Mouse (Mus musculus): ENCODE measurements around the gene Mtif3. TPM values are rescaled to one million over a fixed set of nuclear protein-coding genes. Genes with fewer than 3 reads are reported as not detected.

Gene Mtif3
- polyA plus RNA-seq, 1 experiment from 2014 or later, result 28.9 TPM

DNA sequence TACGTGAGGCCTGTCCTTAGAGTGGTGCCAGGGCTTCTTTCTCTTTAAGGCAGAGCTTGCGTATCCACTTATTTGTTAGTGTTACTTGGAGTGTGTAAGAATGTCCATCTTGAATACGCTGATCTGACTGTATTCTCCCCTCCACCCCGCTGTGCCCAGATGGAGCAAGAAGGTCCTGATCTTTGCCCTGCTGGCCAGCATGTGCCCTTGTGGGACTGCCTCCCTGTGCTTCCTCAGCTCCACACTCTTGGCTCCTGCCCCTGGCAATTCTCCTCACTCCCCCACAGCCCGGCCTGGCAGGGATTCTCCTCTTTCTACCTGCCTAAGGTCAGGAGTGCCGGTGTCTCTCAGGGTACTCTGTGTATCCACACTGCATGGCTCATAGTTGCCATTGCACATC lies 17.8 kb upstream of the Mtif3 start:
- Histone ChIP-seq H3K4me2 (no peak overlapping the region), H3K4me1 (replicated peaks) (peaks cover 8% of the 10 kb centered on the region; the same call in 1 of the 2 replicates), H3K9ac (no peak overlapping the region), H3K9me3 (no peaks in the 10 kb centered on the region), H3K36me3 (no peaks in the 10 kb centered on the region), H3K27me3 (peaks cover 30% of the 10 kb centered on the region), H3K4me3 (no peak overlapping the region), H3K27ac (replicated peaks) (no peak overlapping the region)
- 86% methylated on average over 6 of the region's 6 CpGs for WGBS
- ATAC-seq (ENCODE audit: low read depth), result no peak

DNA sequence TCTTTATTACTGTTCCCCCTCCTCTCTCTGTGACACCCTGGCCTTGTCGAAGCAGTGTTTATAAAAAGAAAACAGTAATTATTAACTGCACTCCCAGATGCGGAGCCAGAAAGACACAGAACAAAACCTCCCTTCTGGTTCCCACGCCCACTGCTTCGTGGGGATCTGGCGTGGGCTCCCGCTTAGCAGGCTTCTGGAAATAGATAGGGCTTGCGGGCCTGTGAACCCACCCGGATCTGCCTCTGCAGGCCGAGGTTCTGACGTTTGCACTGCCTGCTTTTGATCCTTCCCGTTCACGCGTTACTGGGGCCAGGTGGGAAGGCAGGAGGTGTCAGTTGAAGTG lies 11.2 kb upstream of the Mtif3 start:
- Histone ChIP-seq H3K36me3 (no peaks in the 10 kb centered on the region), H3K4me1 (replicated peaks) (no peaks in the 10 kb centered on the region), H3K27ac (replicated peaks) (no peak overlapping the region), H3K9me3 (no peaks in the 10 kb centered on the region), H3K9ac (no peak overlapping the region), H3K4me3 (no peak overlapping the region), H3K27me3 (no peaks in the 10 kb centered on the region), H3K4me2 (no peak overlapping the region)
- WGBS, result 76% methylated on average over 13 of the region's 13 CpGs
- no peak for ATAC-seq (ENCODE audit: low read depth)

DNA sequence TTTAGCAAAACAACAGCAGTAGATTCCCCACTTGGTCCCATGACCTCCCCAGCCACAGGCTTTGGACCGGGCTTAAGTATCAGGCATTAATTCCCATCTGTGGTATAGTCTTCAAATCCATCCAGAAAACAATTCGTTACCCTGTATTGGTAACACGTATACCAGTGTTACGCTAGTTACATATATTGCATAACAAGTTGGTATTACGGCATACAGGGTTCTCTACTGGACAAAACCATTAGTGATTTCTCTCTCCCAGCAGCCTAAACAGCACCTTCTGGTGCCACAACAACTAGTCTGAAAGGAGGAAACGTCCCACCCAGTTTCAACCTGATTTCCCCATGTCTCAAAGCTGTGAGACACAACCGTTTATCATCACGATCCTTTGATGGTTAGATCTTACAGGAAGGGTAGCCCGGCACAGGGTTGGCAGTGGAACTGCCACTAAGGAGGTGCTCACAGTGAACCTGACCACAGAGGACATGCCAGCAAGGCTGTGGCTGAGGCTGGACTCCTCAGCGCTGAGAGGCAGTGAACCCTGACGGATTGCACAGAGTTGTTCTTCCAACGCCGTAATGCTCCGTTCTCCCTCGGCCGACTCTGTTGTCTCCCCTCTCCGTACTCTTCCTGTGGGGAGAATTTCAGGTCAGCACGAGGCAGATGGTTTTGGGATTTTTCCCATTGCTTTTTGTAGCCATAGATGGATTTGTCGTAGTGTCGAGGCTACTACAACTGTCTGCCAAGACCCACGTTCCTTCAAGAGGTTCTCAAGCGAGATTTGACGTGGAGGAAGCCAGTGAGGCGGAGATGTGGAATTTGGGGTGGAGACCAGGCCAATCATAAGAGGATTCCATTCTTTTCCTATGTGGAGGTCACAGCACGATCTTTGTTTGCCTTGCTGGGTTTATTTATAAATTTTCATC lies 10.5 kb upstream of the Mtif3 start:
- Histone ChIP-seq H3K9me3 (no peaks in the 10 kb centered on the region), H3K4me3 (no peak overlapping the region), H3K4me1 (replicated peaks) (peaks cover 2% of the 10 kb centered on the region; the same call in 1 of the 2 replicates), H3K27me3 (no peaks in the 10 kb centered on the region), H3K27ac (replicated peaks) (no peak overlapping the region), H3K9ac (no peak overlapping the region), H3K4me2 (no peak overlapping the region), H3K36me3 (no peaks in the 10 kb centered on the region)
- no peak for ATAC-seq (ENCODE audit: low read depth)
- 88% methylated on average over 25 of the region's 25 CpGs for WGBS

DNA sequence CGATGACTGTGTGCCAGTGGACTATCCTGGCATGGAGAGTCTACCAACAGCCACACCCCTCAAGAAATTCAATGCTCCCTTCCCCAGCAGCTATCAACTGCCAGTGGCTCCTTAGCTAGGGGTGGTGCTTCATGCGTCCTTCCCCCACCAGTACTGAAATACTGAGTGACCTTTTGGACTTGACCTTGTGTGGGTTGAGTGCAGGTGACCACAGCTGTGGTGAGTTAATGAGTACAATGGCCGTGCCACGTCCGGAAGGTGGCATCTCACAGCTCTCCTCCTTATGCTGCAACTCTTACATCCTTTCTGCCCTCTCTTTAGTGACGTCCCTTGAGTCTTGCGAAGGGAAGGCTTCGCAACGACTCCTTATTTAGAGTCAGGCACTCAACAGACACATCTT lies 9.8 kb upstream of the Mtif3 start:
- no peak for ATAC-seq (ENCODE audit: low read depth)
- H3K27ac ChIP-seq (replicated peaks), result no peak overlapping the region

DNA sequence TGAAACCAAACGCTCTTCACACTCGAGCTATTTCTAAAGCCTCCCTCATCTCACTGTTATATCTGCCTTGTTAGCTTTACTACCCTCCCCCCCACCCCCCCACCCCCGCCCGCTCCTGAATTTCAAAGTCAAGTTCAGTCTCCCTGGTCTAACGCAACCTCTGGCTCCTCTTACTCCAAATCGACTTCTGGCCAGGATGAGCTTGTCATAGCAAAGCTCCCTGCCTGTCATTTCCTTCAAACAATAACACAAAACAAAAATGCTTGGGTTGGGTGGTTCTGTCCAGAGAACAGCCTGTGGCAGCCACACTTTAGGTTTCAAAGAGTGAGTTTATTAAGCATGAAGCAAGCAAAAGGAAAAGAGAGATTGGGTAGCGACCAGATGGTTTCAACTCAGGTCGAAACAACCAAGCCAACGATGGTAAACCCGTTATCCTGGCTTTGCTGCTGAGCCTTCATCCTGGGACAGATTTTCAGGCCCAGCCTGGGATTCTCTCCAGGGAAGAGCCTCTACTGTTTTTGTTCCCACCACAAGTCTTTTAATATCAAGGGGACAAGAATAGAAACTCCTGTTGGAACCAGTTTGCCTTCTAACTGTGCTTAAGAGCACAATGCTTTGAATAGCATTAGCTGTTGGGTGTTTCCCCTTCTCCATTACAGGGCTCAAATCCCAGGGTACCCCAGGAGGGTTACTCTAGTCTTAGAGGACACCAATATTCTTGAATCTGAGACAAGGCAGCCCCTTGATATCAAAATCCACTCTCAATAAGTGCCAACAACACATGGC lies 8.4 kb upstream of the Mtif3 start:
- Histone ChIP-seq H3K4me2 (no peak overlapping the region), H3K36me3 (no peaks in the 10 kb centered on the region), H3K27ac (replicated peaks) (no peak overlapping the region), H3K9me3 (no peaks in the 10 kb centered on the region), H3K9ac (no peak overlapping the region), H3K4me3 (no peak overlapping the region), H3K27me3 (no peaks in the 10 kb centered on the region), H3K4me1 (replicated peaks) (peaks cover 11% of the 10 kb centered on the region)
- 67% methylated on average over 10 of the region's 10 CpGs for WGBS
- ATAC-seq (ENCODE audit: low read depth), result no peak

More for the DNA sequence above, 9.8 kb upstream of the Mtif3 start:
- peaks cover 10% of the 10 kb centered on the region for H3K4me1 ChIP-seq (replicated peaks)
- no peaks in the 10 kb centered on the region for H3K9me3 ChIP-seq
- no peaks in the 10 kb centered on the region for H3K27me3 ChIP-seq
- H3K9ac ChIP-seq, result no peak overlapping the region
- 93% methylated on average over 9 of the region's 9 CpGs for WGBS
- H3K4me2 ChIP-seq, result no peak overlapping the region
- no peak overlapping the region for H3K4me3 ChIP-seq
- no peaks in the 10 kb centered on the region for H3K36me3 ChIP-seq

DNA sequence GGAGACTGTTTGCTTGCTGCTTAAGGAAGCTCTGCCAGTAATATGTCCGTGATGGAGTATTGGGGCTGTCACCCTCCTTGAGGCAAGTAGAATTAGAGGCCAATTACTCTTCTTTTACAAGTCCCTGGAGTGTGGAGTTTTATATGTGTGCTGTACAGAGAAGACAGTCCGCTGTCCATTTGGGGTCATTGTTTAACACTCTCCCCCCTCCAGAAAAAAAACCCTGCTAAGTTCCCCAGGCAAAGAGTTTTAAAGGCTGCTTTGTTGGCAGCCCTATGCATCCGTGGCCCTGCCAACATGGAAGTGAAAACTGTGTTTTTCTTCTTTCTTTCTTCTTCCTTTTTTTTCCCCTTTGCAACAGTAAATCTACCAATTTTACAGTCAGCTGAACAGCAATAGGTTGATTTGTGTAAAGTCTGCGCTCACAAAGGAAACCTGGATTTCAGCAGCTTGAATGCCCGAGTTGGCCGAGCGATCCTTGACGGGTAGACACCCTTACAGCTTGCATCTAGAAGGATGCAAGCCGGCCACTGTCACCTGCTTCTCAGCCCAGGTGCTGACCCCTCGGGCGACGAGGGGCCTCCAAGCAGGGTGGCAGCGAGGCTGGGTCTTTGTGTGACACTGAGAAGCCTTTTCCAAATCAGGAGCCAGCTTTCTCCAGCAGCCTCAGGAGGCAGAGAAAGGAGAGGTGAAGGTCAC lies 5.2 kb upstream of the Mtif3 start:
- Histone ChIP-seq H3K9ac (peak overlapping the region; percentile 23; the same call in 1 of the 2 replicates), H3K9me3 (no peaks in the 10 kb centered on the region), H3K27ac (replicated peaks) (0 out of 2 replicates have a peak overlapping the region, but pooled peaks have one; percentile 33), H3K4me1 (replicated peaks) (peaks cover 11% of the 10 kb centered on the region), H3K27me3 (peaks cover 6% of the 10 kb centered on the region; the same call in 1 of the 2 replicates), H3K36me3 (no peaks in the 10 kb centered on the region), H3K4me3 (no peak overlapping the region), H3K4me2 (no peak overlapping the region)
- peak; percentile 52 for ATAC-seq (ENCODE audit: low read depth)
- 18% methylated on average over 13 of the region's 13 CpGs for WGBS

DNA sequence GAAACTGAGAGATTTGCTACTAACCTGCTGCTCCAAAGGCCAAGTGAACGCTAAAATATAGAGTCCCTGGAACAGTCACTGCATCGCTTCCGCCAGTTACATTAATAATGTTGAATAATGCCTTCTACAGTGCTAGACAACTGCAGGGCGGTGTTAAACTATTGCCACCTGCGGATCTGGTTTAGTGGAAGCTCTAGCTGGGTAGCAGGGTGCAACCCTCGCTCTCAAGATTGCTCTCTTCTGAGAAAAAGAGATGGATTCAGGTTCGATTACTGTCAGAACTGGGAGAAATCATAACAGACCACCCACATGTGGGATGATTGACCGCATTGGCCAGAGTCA lies 308 bp upstream of the Mtif3 start:
- WGBS, result 47% methylated on average over 8 of the region's 8 CpGs
- no peaks in the 10 kb centered on the region for H3K9me3 ChIP-seq
- peaks cover 6% of the 10 kb centered on the region; the same call in 1 of the 2 replicates for H3K27me3 ChIP-seq
- ATAC-seq (ENCODE audit: low read depth), result peak; percentile 29; the same call in 1 of the 2 replicates
- H3K27ac ChIP-seq (replicated peaks), result no peak overlapping the region
- peaks cover 9% of the 10 kb centered on the region for H3K36me3 ChIP-seq
- peak overlapping the region; percentile 66 for H3K9ac ChIP-seq
- peaks cover 15% of the 10 kb centered on the region for H3K4me1 ChIP-seq (replicated peaks)
- H3K4me3 ChIP-seq, result peak overlapping the region; percentile 85
- H3K4me2 ChIP-seq, result peak overlapping the region; percentile 72

DNA sequence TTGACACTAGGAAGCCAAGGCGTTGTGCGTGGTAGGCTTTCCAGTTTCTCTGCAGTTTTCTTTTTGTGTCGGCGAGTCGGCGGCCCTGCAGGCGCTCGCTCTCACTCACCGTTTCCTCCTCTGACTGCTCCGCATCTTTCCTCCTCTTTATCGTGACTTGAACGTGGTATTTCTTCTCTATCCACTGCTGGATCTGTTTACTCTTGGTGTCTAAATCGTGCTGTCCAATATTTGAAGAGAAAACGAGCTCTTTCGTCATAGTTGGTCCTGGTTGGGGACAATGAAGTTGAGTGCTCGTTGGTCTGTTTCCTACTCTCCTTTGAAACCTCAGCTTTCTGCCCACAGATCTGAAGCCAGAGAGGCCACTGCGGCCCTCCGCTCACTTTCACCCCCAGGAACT lies 6.9 kb downstream of the Mtif3 start:
- no peak overlapping the region for H3K9ac ChIP-seq
- no peaks in the 10 kb centered on the region for H3K27me3 ChIP-seq
- H3K36me3 ChIP-seq, result peaks cover 81% of the 10 kb centered on the region
- H3K4me1 ChIP-seq (replicated peaks), result no peaks in the 10 kb centered on the region
- H3K27ac ChIP-seq (replicated peaks), result no peak overlapping the region
- no peak overlapping the region for H3K4me3 ChIP-seq
- no peaks in the 10 kb centered on the region for H3K9me3 ChIP-seq
- 92% methylated on average over 18 of the region's 18 CpGs for WGBS
- H3K4me2 ChIP-seq, result no peak overlapping the region
- no peak for ATAC-seq (ENCODE audit: low read depth)

DNA sequence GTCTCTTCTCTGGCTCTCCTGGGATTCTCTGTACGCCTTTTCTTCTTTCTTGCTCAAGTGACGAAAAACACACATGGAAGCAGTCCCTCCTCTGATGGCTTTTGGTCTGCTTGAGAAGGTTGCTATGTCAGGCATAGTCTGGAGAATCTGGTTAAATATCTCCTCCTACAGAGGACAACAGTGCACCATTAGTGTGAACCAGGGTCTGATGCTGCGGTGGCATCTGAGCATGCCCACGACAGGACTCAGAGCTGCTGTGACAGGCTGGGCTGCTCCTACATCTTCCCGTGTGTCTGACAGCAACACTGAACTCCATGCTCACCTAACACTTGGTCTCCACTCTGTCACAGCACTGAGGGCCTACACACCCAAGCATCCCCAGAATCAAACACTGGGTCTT lies 7.9 kb downstream of the Mtif3 start:
- H3K4me3 ChIP-seq, result no peak overlapping the region
- no peaks in the 10 kb centered on the region for H3K27me3 ChIP-seq
- no peaks in the 10 kb centered on the region for H3K4me1 ChIP-seq (replicated peaks)
- no peak overlapping the region for H3K9ac ChIP-seq
- peaks cover 90% of the 10 kb centered on the region for H3K36me3 ChIP-seq
- 88% methylated on average over 5 of the region's 5 CpGs for WGBS
- no peak overlapping the region for H3K27ac ChIP-seq (replicated peaks)
- no peaks in the 10 kb centered on the region for H3K9me3 ChIP-seq
- ATAC-seq (ENCODE audit: low read depth), result no peak
- H3K4me2 ChIP-seq, result no peak overlapping the region

DNA sequence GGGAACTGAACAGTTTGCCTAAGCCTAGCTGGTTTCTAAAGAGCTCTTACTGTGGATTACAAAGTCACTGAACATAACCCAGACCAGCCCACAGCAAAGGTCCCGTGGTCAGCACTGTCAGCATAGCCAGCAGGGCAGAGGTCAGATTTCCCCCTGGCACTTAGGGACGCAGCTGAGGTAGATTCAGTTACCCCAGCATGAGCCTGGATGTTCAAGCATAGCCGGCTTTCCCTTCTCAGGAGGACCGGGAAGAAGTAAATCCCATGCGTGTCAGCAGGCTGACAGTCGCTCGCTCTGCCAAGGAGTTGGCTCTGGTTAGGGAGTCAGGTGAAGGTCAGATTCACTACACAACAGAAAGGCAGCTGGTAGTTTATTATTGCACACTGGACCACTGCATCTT lies 9.0 kb downstream of the Mtif3 start:
- H3K9me3 ChIP-seq, result no peaks in the 10 kb centered on the region
- no peak overlapping the region for H3K4me3 ChIP-seq
- WGBS, result 93% methylated on average over 7 of the region's 7 CpGs
- H3K36me3 ChIP-seq, result peaks cover 88% of the 10 kb centered on the region
- no peak overlapping the region for H3K27ac ChIP-seq (replicated peaks)
- no peaks in the 10 kb centered on the region for H3K27me3 ChIP-seq
- H3K4me1 ChIP-seq (replicated peaks), result peaks cover 7% of the 10 kb centered on the region
- no peak for ATAC-seq (ENCODE audit: low read depth)
- no peak overlapping the region for H3K4me2 ChIP-seq
- no peak overlapping the region for H3K9ac ChIP-seq

DNA sequence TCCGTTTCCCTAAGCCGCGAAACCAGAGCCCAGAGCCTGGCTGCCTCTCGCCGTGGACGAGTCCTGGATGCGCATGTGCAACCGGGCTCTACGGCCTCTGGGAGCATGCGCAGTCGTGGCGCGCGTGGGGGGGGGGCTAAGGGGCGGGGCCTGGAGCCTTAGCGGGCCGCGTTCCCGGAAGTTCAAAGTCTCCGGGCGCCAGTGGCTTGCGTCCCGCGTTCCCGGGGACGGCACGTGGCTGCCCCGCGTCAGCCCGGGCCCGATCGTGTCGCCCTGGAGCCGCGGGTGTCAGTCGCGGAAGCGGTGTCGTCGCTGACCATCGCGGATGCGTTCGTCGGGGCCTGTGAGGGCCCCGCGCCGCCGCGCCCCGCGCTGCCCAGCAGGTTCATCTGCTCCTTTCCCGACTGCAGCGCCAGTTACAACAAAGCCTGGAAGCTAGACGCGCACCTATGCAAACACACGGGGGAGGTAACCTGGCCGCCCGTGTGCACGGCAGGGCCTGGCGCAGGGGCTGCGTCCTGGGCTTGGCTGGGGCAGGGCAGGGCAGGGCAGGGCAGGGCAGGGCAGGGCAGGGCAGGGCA lies 15.0 kb downstream of the Mtif3 start, which contains the start of gene Gtf3a:
Gene Gtf3a (plus strand): TSS at position 150 of the 581 bp plus-strand sequence.
- H3K27ac ChIP-seq (replicated peaks), result peak within 1 kb of the TSS; percentile 84
- H3K36me3 ChIP-seq, result peaks cover 30% of the 10 kb centered on the region
- H3K4me3 ChIP-seq, result peak within 1 kb of the TSS; percentile 83
- H3K4me1 ChIP-seq (replicated peaks), result peaks cover 20% of the 10 kb centered on the region
- peak within 1 kb of the TSS; percentile 95 for H3K9ac ChIP-seq
- under 1% methylated on average over 62 of the region's 62 CpGs for WGBS
- peak within 1 kb of the TSS; percentile 97 for H3K4me2 ChIP-seq
- H3K27me3 ChIP-seq, result no peaks in the 10 kb centered on the region
- H3K9me3 ChIP-seq, result no peaks in the 10 kb centered on the region
- peak; percentile 95 for ATAC-seq (ENCODE audit: low read depth)

Data from neural tube, embryonic 13.5 days (tissue).